ENCODE assay signal across 22 mouse cellular contexts in genomic region chr10:63258696-63259095, GRCm38 (mm10). TPM values are rescaled to one million over a fixed set of nuclear protein-coding genes. Genes with fewer than 3 reads are reported as not detected.
DNase-seq lines count a peak whose midpoint lies in the region; ATAC-seq and TF ChIP-seq lines count a peak whose summit lies in the region.
"Had no signal": no experiment of that assay in that cellular context is flagged by ENCODE, and none has a peak within 500 bp of the region (broad histone marks: within the 10 kb centered on the region; RNA-seq: fewer than 3 reads in every experiment).

No protein-coding gene starts in this region.

- H3K36me3 ChIP-seq in heart, embryonic 15.5 days: peaks cover 7% of the 10 kb centered on the region; the same call in 1 of the 2 replicates
- H3K36me3 ChIP-seq in spleen, adult 2 months (ENCODE audit: control insufficient read depth, insufficient read depth, low read length): peaks cover 8% of the 10 kb centered on the region
- H3K36me3 ChIP-seq in liver, embryonic 11.5 days (ENCODE audit: control insufficient read depth, insufficient read depth, low read length): no peaks in the 10 kb centered on the region; the same call in 1 of the 2 replicates
- peaks cover 4% of the 10 kb centered on the region for H3K36me3 ChIP-seq in small intestine, adult 2 months (ENCODE audit: control insufficient read depth, insufficient read depth, low read length)
- H3K36me3 ChIP-seq: hindbrain, embryonic 15.5 days had no signal

- H3K9me3 ChIP-seq in heart, embryonic 15.5 days (replicated peaks): no peaks in the 10 kb centered on the region
- no peaks in the 10 kb centered on the region for H3K9me3 ChIP-seq in liver, embryonic 11.5 days (ENCODE audit: control insufficient read depth, low read length)
- H3K9me3 ChIP-seq: embryonic facial prominence, embryonic 10.5 days; forebrain, embryonic 12.5 days; hindbrain, embryonic 15.5 days; midbrain, embryonic 10.5 days had no signal

- peak overlapping the region; percentile 67 for H3K27ac ChIP-seq in heart, embryonic 15.5 days
- H3K27ac ChIP-seq in spleen, adult 2 months (ENCODE audit: insufficient read depth, low read length): peak overlapping the region; percentile 66
- no peak overlapping the region for H3K27ac ChIP-seq in liver, embryonic 11.5 days (ENCODE audit: low read depth, low read length)
- peak overlapping the region; percentile 21; the same call in 1 of the 2 replicates for H3K27ac ChIP-seq in small intestine, adult 2 months (ENCODE audit: insufficient read depth, low read depth, low read length)
- H3K27ac ChIP-seq: embryonic facial prominence, embryonic 10.5 days; forebrain, embryonic 12.5 days; hindbrain, embryonic 15.5 days; midbrain, embryonic 10.5 days; stomach, postnatal 0 days had no signal

- H3K4me1 ChIP-seq in heart, embryonic 15.5 days (replicated peaks): peaks cover 14% of the 10 kb centered on the region
- peaks cover 4% of the 10 kb centered on the region for H3K4me1 ChIP-seq in spleen, adult 2 months (ENCODE audit: control insufficient read depth, insufficient read depth, insufficient read length)
- peaks cover 6% of the 10 kb centered on the region for H3K4me1 ChIP-seq in liver, embryonic 11.5 days (replicated peaks; ENCODE audit: control insufficient read depth, insufficient read depth, low read length)
- peaks cover 3% of the 10 kb centered on the region; the same call in 1 of the 2 replicates for H3K4me1 ChIP-seq in small intestine, adult 2 months (ENCODE audit: control insufficient read depth, insufficient read depth, insufficient read length, low read length)
- H3K4me1 ChIP-seq: embryonic facial prominence, embryonic 10.5 days; forebrain, embryonic 12.5 days; hindbrain, embryonic 15.5 days; midbrain, embryonic 10.5 days had no signal

- TF ChIP-seq POLR2A in spleen, adult 2 months (IDR thresholded peaks at IDR 0.05; ENCODE audit: low read depth, low read length): no peak
- TF ChIP-seq POLR2A in small intestine, adult 2 months (IDR thresholded peaks at IDR 0.05; ENCODE audit: low read depth, low read length): no peak

- DNase-seq in heart, adult 11 months: no peak
- DNase-seq in spleen, adult 2 months (ENCODE audit: low read depth in 1 of 2, low spot score in 2 of 2): no peak
- no peak for DNase-seq in spleen, adult 12 weeks (ENCODE audit: low spot score)
- no peak for DNase-seq in liver, embryonic 11.5 days (ENCODE audit: low spot score)
- no peak for DNase-seq in urinary bladder, adult 18-20 months (ENCODE audit: low spot score in 2 of 2)
- DNase-seq: adrenal gland, postnatal 10 days; cerebellum, adult 9-10 months; gastrocnemius, postnatal 10 days; kidney, adult 18-20 months; layer of hippocampus, adult 9-11 months; lung, embryonic 14.5 days; lung, postnatal 36 days; right cerebral cortex, postnatal 25 days; thymus, postnatal 25 days had no signal

- no peak overlapping the region for H3K9ac ChIP-seq in heart, embryonic 15.5 days
- no peak overlapping the region for H3K9ac ChIP-seq in liver, embryonic 11.5 days (ENCODE audit: low read depth, low read length)
- H3K9ac ChIP-seq: forebrain, embryonic 12.5 days; hindbrain, embryonic 15.5 days; lung, embryonic 14.5 days had no signal

- WGBS in heart, embryonic 15.5 days: 63% methylated on average over 3 of the region's 3 CpGs
- whole genome bisulfite sequencing in spleen, adult 2 months: 84% methylated on average over 3 of the region's 3 CpGs
- WGBS in liver, embryonic 11.5 days: 70% methylated on average over 3 of the region's 3 CpGs
- 36% methylated on average over 3 of the region's 3 CpGs for WGBS in small intestine, adult 2 months

- TF ChIP-seq CTCF in spleen, adult 2 months (IDR thresholded peaks at IDR 0.05; ENCODE audit: extremely low read depth, insufficient read depth, insufficient read length, insufficient replicate concordance): no peak
- no peak for TF ChIP-seq CTCF in small intestine, adult 2 months (IDR thresholded peaks at IDR 0.05; ENCODE audit: extremely low read depth, insufficient read length, insufficient replicate concordance, low read depth, low read length)

- no peak overlapping the region for H3K4me2 ChIP-seq in heart, embryonic 15.5 days
- no peak overlapping the region for H3K4me2 ChIP-seq in liver, embryonic 11.5 days
- H3K4me2 ChIP-seq: forebrain, embryonic 12.5 days; hindbrain, embryonic 15.5 days; lung, embryonic 14.5 days had no signal

- H3K27me3 ChIP-seq in heart, embryonic 15.5 days: no peaks in the 10 kb centered on the region
- no peaks in the 10 kb centered on the region for H3K27me3 ChIP-seq in spleen, adult 2 months (ENCODE audit: control insufficient read depth, insufficient read depth, low read length)
- H3K27me3 ChIP-seq in liver, embryonic 11.5 days (replicated peaks; ENCODE audit: control insufficient read depth, insufficient read depth, low read length): no peaks in the 10 kb centered on the region
- H3K27me3 ChIP-seq in small intestine, adult 2 months (ENCODE audit: control insufficient read depth, insufficient read depth, low read length): no peaks in the 10 kb centered on the region
- H3K27me3 ChIP-seq: forebrain, embryonic 12.5 days; hindbrain, embryonic 15.5 days had no signal

- H3K4me3 ChIP-seq in heart, embryonic 15.5 days: no peak overlapping the region
- no peak overlapping the region for H3K4me3 ChIP-seq in spleen, adult 2 months (ENCODE audit: extremely low read depth, insufficient read depth, insufficient read length)
- H3K4me3 ChIP-seq in liver, embryonic 11.5 days (ENCODE audit: low read depth, low read length): no peak overlapping the region
- H3K4me3 ChIP-seq in small intestine, adult 2 months (ENCODE audit: low read depth, low read length): no peak overlapping the region
- H3K4me3 ChIP-seq: embryonic facial prominence, embryonic 10.5 days; forebrain, embryonic 12.5 days; hindbrain, embryonic 15.5 days; midbrain, embryonic 10.5 days had no signal

- ATAC-seq in heart, embryonic 15.5 days (replicated peaks; ENCODE audit: insufficient number of reproducible peaks, insufficient read depth, low FRiP score, low read depth): no peak
- ATAC-seq in liver, embryonic 11.5 days (replicated peaks; ENCODE audit: low FRiP score): 0 out of 2 replicates have a peak, but pooled peaks have one; percentile 10
- ATAC-seq: activated CD4-positive, CD25-positive, alpha-beta regulatory T cell, adult 4 months had no signal

RNA-seq across cellular contexts. Expression of gene Herc4, which starts 15.1 kb away (rescaled TPM):
- 30.3 and 31.1 TPM in 2 replicates for polyA plus RNA-seq in heart, embryonic 15.5 days (2015; fragmentation: Nextera tagmentation; extraction: Ambion mirVana)
- 18.9 and 19.2 TPM in 2 replicates for polyA plus RNA-seq in spleen, adult 2 months (2012; rRNA removed)
- 46.1 and 48.8 TPM in 2 replicates for polyA plus RNA-seq in liver, embryonic 11.5 days (2014; fragmentation: Nextera tagmentation; extraction: Ambion mirVana)
- polyA plus RNA-seq in small intestine, adult 2 months (2012; rRNA removed): 6.0 and 7.2 TPM in 2 replicates

RNA-seq across cellular contexts. Expression of gene Mypn, which starts 54.9 kb away (rescaled TPM):
- polyA plus RNA-seq in heart, embryonic 15.5 days (2015; fragmentation: Nextera tagmentation; extraction: Ambion mirVana): 8.7 and 9.9 TPM in 2 replicates
- polyA plus RNA-seq in spleen, adult 2 months (2012; rRNA removed): 0.01 TPM in 1 of 2 replicates, not detected in the other
- 0.16 and 0.30 TPM in 2 replicates for polyA plus RNA-seq in liver, embryonic 11.5 days (2014; fragmentation: Nextera tagmentation; extraction: Ambion mirVana)
- polyA plus RNA-seq in small intestine, adult 2 months (2012; rRNA removed): 0.05 TPM in 2 replicates
- polyA plus RNA-seq: embryonic facial prominence, embryonic 10.5 days; forebrain, embryonic 12.5 days had no signal
